Mouse (Mus musculus) urinary bladder, adult 18-20 months (tissue): ENCODE measurements around the gene Gm19426.

Source experiments
- DNase-seq, 2 experiments: peaks; one replicate each; pipeline ENCODE4 v3.0.0; 2022; ENCODE audit warnings: low spot score in 2 of 2, mixed read lengths in 2 of 2

Gm19426 gene

GRCm38 (mm10) chr2:84721182-84721581 lies 22.3 kb downstream of the Gm19426 start:
- no peak for DNase-seq

GRCm38 (mm10) chr2:84720718-84721117 lies 22.7 kb downstream of the Gm19426 start:
- DNase-seq: no peak

- no peak for DNase-seq
Observed at GRCm38 (mm10) chr2:84717357-84717756, 26.1 kb downstream of the Gm19426 start.

- DNase-seq: no peak
Observed at GRCm38 (mm10) chr2:84716423-84717355, 26.8 kb downstream of the Gm19426 start.

- DNase-seq: peak; percentile 78 to 82
Observed at GRCm38 (mm10) chr2:84715562-84716361, 27.7 kb downstream of the Gm19426 start.

GRCm38 (mm10) chr2:84714811-84715561 lies 28.5 kb downstream of the Gm19426 start, which contains the start of gene Zdhhc5:
Gene Zdhhc5, minus strand, starts transcription at chr2:84715180.
- peak; percentile 96 to 98 for DNase-seq

GRCm38 (mm10) chr2:84714422-84714810 lies 29.0 kb downstream of the Gm19426 start:
- DNase-seq: peak in 1 of 2 experiments; percentile 26

- DNase-seq: no peak
Observed at GRCm38 (mm10) chr2:84711898-84712297, 31.6 kb downstream of the Gm19426 start.

GRCm38 (mm10) chr2:84707523-84707922 lies 35.9 kb downstream of the Gm19426 start:
- DNase-seq: no peak

GRCm38 (mm10) chr2:84705295-84705694 lies 38.2 kb downstream of the Gm19426 start:
- peak in 1 of 2 experiments; percentile 36 for DNase-seq

- DNase-seq: no peak
Observed at GRCm38 (mm10) chr2:84704329-84704728, 39.1 kb downstream of the Gm19426 start.

GRCm38 (mm10) chr2:84703497-84703896 lies 40.0 kb downstream of the Gm19426 start:
- no peak for DNase-seq

- DNase-seq: no peak
Observed at GRCm38 (mm10) chr2:84695007-84695695, 48.3 kb downstream of the Gm19426 start.
